Mouse (Mus musculus): ENCODE data around the gene Phldb3. TPM values are rescaled to one million over a fixed set of nuclear protein-coding genes. Genes with fewer than 3 reads are reported as not detected.

Gene Phldb3
- total and polyA plus RNA-seq, 3 experiments, result 6.4 to 10.8 TPM; not detected in 1

- Histone ChIP-seq H3K4me1 (ENCODE audit: control insufficient read depth in 1 of 2, insufficient read depth in 2 of 2, low read length in 2 of 2) (no peaks in the 10 kb centered on the region), H3K9me3 (replicated peaks; ENCODE audit: insufficient read depth, low read length) (no peaks in the 10 kb centered on the region), H3K4me3 (ENCODE audit: control insufficient read depth in 1 of 2, insufficient read depth in 1 of 2, low read depth in 2 of 2, low read length in 2 of 2) (no peak overlapping the region), H3K36me3 (ENCODE audit: control insufficient read depth in 1 of 2, insufficient read depth in 2 of 2, low read length in 2 of 2) (no peaks in the 10 kb centered on the region), H3K9ac (ENCODE audit: control insufficient read depth, low read depth, low read length, poor library complexity, severe bottlenecking) (no peak overlapping the region), H3K79me2 (ENCODE audit: control insufficient read depth, insufficient read depth, low read length, poor library complexity) (no peaks in the 10 kb centered on the region), H3K27me3 (ENCODE audit: control insufficient read depth in 1 of 2, insufficient read depth in 2 of 2, low read length in 2 of 2) (0 out of 4 replicates have a peak, but pooled peaks cover 0 to under 1% of the 10 kb centered on the region in 2 experiments), H3K27ac (ENCODE audit: control insufficient read depth, low read depth, low read length) (no peak overlapping the region)
- no peak for TF ChIP-seq TBP (IDR thresholded peaks at IDR 0.05; ENCODE audit: low read depth, low read length)
- TF ChIP-seq ZMIZ1 (IDR thresholded peaks at IDR 0.05; ENCODE audit: low read depth, low read length), result no peak
- no peak for DNase-seq (ENCODE audit: low read depth, low spot score)
These were observed 27.7 kb downstream of the Phldb3 start for GRCm38 (mm10) chr7:24638026-24638856.

GRCm38 (mm10) chr7:24640450-24640849, 29.9 kb downstream of the Phldb3 start:
- H3K79me2 ChIP-seq (ENCODE audit: control insufficient read depth, insufficient read depth, low read length, poor library complexity), result no peaks in the 10 kb centered on the region

GRCm38 (mm10) chr7:24642491-24642890, 31.9 kb downstream of the Phldb3 start:
- Histone ChIP-seq H3K79me2 (ENCODE audit: control insufficient read depth, insufficient read depth, low read length, poor library complexity) (no peaks in the 10 kb centered on the region), H3K9me3 (replicated peaks; ENCODE audit: insufficient read depth, low read length) (no peaks in the 10 kb centered on the region)

More at GRCm38 (mm10) chr7:24640450-24640849, 29.9 kb downstream of the Phldb3 start:
- Histone ChIP-seq H3K9me3 (replicated peaks; ENCODE audit: insufficient read depth, low read length) (no peaks in the 10 kb centered on the region), H3K9ac (ENCODE audit: control insufficient read depth, low read depth, low read length, poor library complexity, severe bottlenecking) (no peak overlapping the region), H3K36me3 (ENCODE audit: control insufficient read depth in 1 of 2, insufficient read depth in 2 of 2, low read length in 2 of 2) (no peaks in the 10 kb centered on the region), H3K27me3 (ENCODE audit: control insufficient read depth in 1 of 2, insufficient read depth in 2 of 2, low read length in 2 of 2) (peaks cover 2 to 4% of the 10 kb centered on the region in 2 experiments), H3K4me3 (ENCODE audit: control insufficient read depth in 1 of 2, insufficient read depth in 1 of 2, low read depth in 2 of 2, low read length in 2 of 2) (no peak overlapping the region), H3K4me1 (ENCODE audit: control insufficient read depth in 1 of 2, insufficient read depth in 2 of 2, low read length in 2 of 2) (no peaks in the 10 kb centered on the region), H3K27ac (ENCODE audit: control insufficient read depth, low read depth, low read length) (no peak overlapping the region)
- TF ChIP-seq MAX (IDR thresholded peaks at IDR 0.05; ENCODE audit: low read length), result no peak
- no peak for TF ChIP-seq ZC3H11A (IDR thresholded peaks at IDR 0.05; ENCODE audit: low read depth, low read length)
- TF ChIP-seq TAL1 (IDR thresholded peaks at IDR 0.05; ENCODE audit: low read length), result no peak
- TF ChIP-seq UBTF (IDR thresholded peaks at IDR 0.05; ENCODE audit: borderline replicate concordance, insufficient read depth, low read depth, low read length), result no peak
- TF ChIP-seq MYB (IDR thresholded peaks at IDR 0.05; ENCODE audit: low read depth, low read length), result no peak
- TF ChIP-seq JUND (IDR thresholded peaks at IDR 0.05; ENCODE audit: low read depth, low read length), result no peak
- no peak for TF ChIP-seq NRF1 (IDR thresholded peaks at IDR 0.05; ENCODE audit: insufficient read depth, low read depth, low read length, poor library complexity, severe bottlenecking)
- TF ChIP-seq ZKSCAN1 (IDR thresholded peaks at IDR 0.05; ENCODE audit: low read depth, low read length), result no peak
- TF ChIP-seq E2F4 (IDR thresholded peaks at IDR 0.05; ENCODE audit: borderline replicate concordance, low read depth, low read length), result no peak
- no peak for TF ChIP-seq TCF12 (IDR thresholded peaks at IDR 0.05; ENCODE audit: low read depth, low read length)
- TF ChIP-seq ZNF384 (IDR thresholded peaks at IDR 0.05; ENCODE audit: low read depth, low read length), result no peak
- no peak for TF ChIP-seq NELFE (IDR thresholded peaks at IDR 0.05; ENCODE audit: low read depth, low read length)
- no peak for DNase-seq (ENCODE audit: low read depth, low spot score)

More at GRCm38 (mm10) chr7:24642491-24642890, 31.9 kb downstream of the Phldb3 start:
- Histone ChIP-seq H3K4me3 (ENCODE audit: control insufficient read depth in 1 of 2, insufficient read depth in 1 of 2, low read depth in 2 of 2, low read length in 2 of 2) (no peak overlapping the region), H3K27me3 (ENCODE audit: control insufficient read depth in 1 of 2, insufficient read depth in 2 of 2, low read length in 2 of 2) (peaks cover 2 to 9% of the 10 kb centered on the region in 2 experiments), H3K36me3 (ENCODE audit: control insufficient read depth in 1 of 2, insufficient read depth in 2 of 2, low read length in 2 of 2) (no peaks in the 10 kb centered on the region), H3K4me1 (ENCODE audit: control insufficient read depth in 1 of 2, insufficient read depth in 2 of 2, low read length in 2 of 2) (no peaks in the 10 kb centered on the region), H3K9ac (ENCODE audit: control insufficient read depth, low read depth, low read length, poor library complexity, severe bottlenecking) (no peak overlapping the region), H3K27ac (ENCODE audit: control insufficient read depth, low read depth, low read length) (no peak overlapping the region)
- peak; percentile 80 for DNase-seq (ENCODE audit: low read depth, low spot score)
- no peak for TF ChIP-seq ZMIZ1 (IDR thresholded peaks at IDR 0.05; ENCODE audit: low read depth, low read length)
- peak; percentile 86 for TF ChIP-seq SMC3 (IDR thresholded peaks at IDR 0.05; ENCODE audit: low read depth, low read length)
- TF ChIP-seq TBP (IDR thresholded peaks at IDR 0.05; ENCODE audit: low read depth, low read length), result no peak
- no peak for TF ChIP-seq ETS1 (IDR thresholded peaks at IDR 0.05; ENCODE audit: low read depth, low read length)
- TF ChIP-seq BHLHE40 (IDR thresholded peaks at IDR 0.05; ENCODE audit: borderline replicate concordance, low read depth, low read length), result no peak
- peak; percentile 86 to 96 (median 89) for TF ChIP-seq CTCF (IDR thresholded peaks at IDR 0.05 in 2 of 3, conservative IDR thresholded peaks at IDR 0.05 in 1 of 3; ENCODE audit: control insufficient read depth in 1 of 3, insufficient read depth in 1 of 3, low read depth in 2 of 3, low read length in 3 of 3, poor library complexity in 1 of 3, severe bottlenecking in 1 of 3)
- TF ChIP-seq ZNF384 (IDR thresholded peaks at IDR 0.05; ENCODE audit: low read depth, low read length), result no peak
- peak; percentile 69 for TF ChIP-seq ZC3H11A (IDR thresholded peaks at IDR 0.05; ENCODE audit: low read depth, low read length)
- peak; percentile 74 for TF ChIP-seq RAD21 (IDR thresholded peaks at IDR 0.05; ENCODE audit: low read depth, low read length)
- TF ChIP-seq E2F4 (IDR thresholded peaks at IDR 0.05; ENCODE audit: borderline replicate concordance, low read depth, low read length), result no peak
